In genomic region chr1:66649568-66649967, GRCm38 (mm10) we compare ENCODE assay signal across 19 mouse cellular contexts. TPM values are rescaled to one million over a fixed set of nuclear protein-coding genes. Genes with fewer than 3 reads are reported as not detected.
DNase-seq lines count a peak whose midpoint lies in the region.
"Had no signal": no experiment of that assay in that cellular context is flagged by ENCODE, and none has a peak within 500 bp of the region (broad histone marks: within the 10 kb centered on the region; RNA-seq: fewer than 3 reads in every experiment).

No protein-coding gene starts in this region.

- H3K4me3 ChIP-seq in hindbrain, embryonic 10.5 days, result no peak overlapping the region
- H3K4me3 ChIP-seq: embryonic facial prominence, embryonic 15.5 days; forebrain, embryonic 12.5 days; gastrocnemius, adult 2 months; heart, adult 2 months; midbrain, embryonic 12.5 days; myocyte had no signal

- DNase-seq in right cerebral cortex, adult 2 months (ENCODE audit: low spot score in 2 of 2), result peak; percentile 64 to 67
- DNase-seq in right cerebral cortex, postnatal 10 days (ENCODE audit: low spot score in 2 of 2), result no peak
- peak; percentile 6 for DNase-seq in c-Kit-positive CD71-negative TER-119-negative erythroid progenitor cells, embryonic 14.5 days (ENCODE audit: low read depth)
- DNase-seq in left cerebral cortex, adult 18-20 months (ENCODE audit: low spot score in 2 of 2), result peak; percentile 53 to 54
- peak; percentile 78 for DNase-seq in telencephalon, adult 2 months (ENCODE audit: low read depth, low spot score)
- no peak for DNase-seq in hindbrain, embryonic 10.5 days (ENCODE audit: low spot score)
- DNase-seq in heart, postnatal 4 days, result no peak
- no peak for DNase-seq in heart, postnatal 10 days
- DNase-seq: cerebellum, adult 8-10 months; gastrocnemius, adult 2 months; heart, adult 2 months; liver, postnatal 0 days; lung, postnatal 36 days; thymus, adult 2 months had no signal

- intact Hi-C loops in heart, postnatal 10 days (cut with DNase I), result no loop called here

- H3K27me3 ChIP-seq in hindbrain, embryonic 10.5 days (ENCODE audit: insufficient read depth, poor library complexity, severe bottlenecking), result no peaks in the 10 kb centered on the region
- H3K27me3 ChIP-seq: embryonic facial prominence, embryonic 15.5 days; forebrain, embryonic 12.5 days; midbrain, embryonic 12.5 days had no signal

- WGBS in hindbrain, embryonic 10.5 days, result 91% methylated on average over 6 of the region's 6 CpGs

- H3K4me1 ChIP-seq in hindbrain, embryonic 10.5 days (replicated peaks), result peaks cover 8% of the 10 kb centered on the region; the same call in 1 of the 2 replicates
- H3K4me1 ChIP-seq: embryonic facial prominence, embryonic 15.5 days had no signal

- no peaks in the 10 kb centered on the region for H3K36me3 ChIP-seq in hindbrain, embryonic 10.5 days
- H3K36me3 ChIP-seq: embryonic facial prominence, embryonic 15.5 days; forebrain, embryonic 12.5 days; midbrain, embryonic 12.5 days had no signal

- H3K9me3 ChIP-seq in hindbrain, embryonic 10.5 days, result no peaks in the 10 kb centered on the region
- H3K9me3 ChIP-seq: embryonic facial prominence, embryonic 15.5 days; forebrain, embryonic 12.5 days; midbrain, embryonic 12.5 days had no signal

- no peak overlapping the region for H3K27ac ChIP-seq in hindbrain, embryonic 10.5 days
- H3K27ac ChIP-seq: embryonic facial prominence, embryonic 15.5 days; forebrain, embryonic 12.5 days; gastrocnemius, adult 2 months; heart, adult 2 months; hindbrain, postnatal 0 days; midbrain, embryonic 12.5 days had no signal

RNA-seq across cellular contexts. Expression of gene Rpe, which starts 51.1 kb away (rescaled TPM):
- 10 to 100 TPM; 27.4 to 33.2 TPM for total RNA-seq in left cerebral cortex, adult 18-20 months (2021)
- 41.6 and 49.6 TPM in 2 replicates for polyA plus RNA-seq in hindbrain, embryonic 10.5 days (2016; fragmentation: Nextera tagmentation; extraction: Ambion mirVana)
- total RNA-seq in heart, postnatal 4 days (2021), result 10 to 100 TPM; 16.7 to 19.2 TPM
- total RNA-seq in heart, postnatal 10 days (2021), result 10 to 100 TPM; 18.1 to 21.0 TPM

Comparison
In these comparisons a context has a peak if more than half of its experiments do, and no peak if none do; other contexts are left out.
1. DNase-seq: peak in right cerebral cortex, adult 2 months (2 of 2), c-Kit-positive CD71-negative TER-119-negative erythroid progenitor cells, embryonic 14.5 days (single experiment), left cerebral cortex, adult 18-20 months (2 of 2) and telencephalon, adult 2 months (single experiment); none in right cerebral cortex, postnatal 10 days (0 of 2), hindbrain, embryonic 10.5 days (single experiment), heart, postnatal 4 days (single experiment) and heart, postnatal 10 days (0 of 2).